ENCODE assay signal across 28 mouse cellular contexts in genomic region chr8:13356681-13357080, GRCm38 (mm10). TPM values are rescaled to one million over a fixed set of nuclear protein-coding genes. Genes with fewer than 3 reads are reported as not detected.
DNase-seq lines count a peak whose midpoint lies in the region; ATAC-seq and TF ChIP-seq lines count a peak whose summit lies in the region.
"Had no signal": no experiment of that assay in that cellular context is flagged by ENCODE, and none has a peak within 500 bp of the region (broad histone marks: within the 10 kb centered on the region; RNA-seq: fewer than 3 reads in every experiment).

No protein-coding gene starts in this region.

- H3K27ac ChIP-seq in heart, adult 2 months = no peak overlapping the region
- no peak overlapping the region for H3K27ac ChIP-seq in liver, embryonic 14.5 days
- H3K27ac ChIP-seq in liver, postnatal 0 days (ENCODE audit: low read depth) = no peak overlapping the region
- H3K27ac ChIP-seq: hindbrain, embryonic 13.5 days; kidney, embryonic 15.5 days; limb, embryonic 12.5 days; liver, embryonic 12.5 days; midbrain, embryonic 13.5 days had no signal

- H3K4me3 ChIP-seq in heart, adult 2 months = no peak overlapping the region
- no peak overlapping the region for H3K4me3 ChIP-seq in liver, embryonic 14.5 days (ENCODE audit: insufficient read depth in 1 of 2, low read depth in 2 of 2, low read length in 2 of 2)
- no peak overlapping the region for H3K4me3 ChIP-seq in liver, postnatal 0 days (ENCODE audit: low read depth, low read length)
- H3K4me3 ChIP-seq: hindbrain, embryonic 13.5 days; kidney, embryonic 15.5 days; limb, embryonic 12.5 days; liver, embryonic 12.5 days; midbrain, embryonic 13.5 days; myocyte had no signal

- H3K9me3 ChIP-seq in liver, embryonic 14.5 days (ENCODE audit: control insufficient read depth, low read length) = no peaks in the 10 kb centered on the region
- H3K9me3 ChIP-seq in liver, postnatal 0 days (ENCODE audit: low read length) = no peaks in the 10 kb centered on the region
- H3K9me3 ChIP-seq: hindbrain, embryonic 13.5 days; kidney, embryonic 15.5 days; midbrain, embryonic 13.5 days had no signal

- 65% methylated on average over 10 of the region's 10 CpGs for WGBS in heart, adult 2 months
- WGBS in liver, embryonic 14.5 days (ENCODE audit: insufficient replicate concordance) = 52% methylated on average over 10 of the region's 10 CpGs
- WGBS in liver, postnatal 0 days (ENCODE audit: insufficient replicate concordance) = 66% methylated on average over 10 of the region's 10 CpGs

- no peak for DNase-seq in heart, adult 2 months
- DNase-seq in heart, postnatal 14 days = no peak
- no peak for DNase-seq in liver, embryonic 14.5 days (ENCODE audit: low read depth in 3 of 3, low spot score in 3 of 3)
- no peak for DNase-seq in liver, postnatal 0 days
- DNase-seq in 416B (ENCODE audit: low read depth) = peak; percentile 68
- DNase-seq in gastrocnemius, postnatal 14 days = peak; percentile 32
- no peak for DNase-seq in spleen, adult 18-20 months
- DNase-seq in frontal cortex, postnatal 25 days (ENCODE audit: low spot score in 2 of 2) = no peak
- DNase-seq: adrenal gland, postnatal 25 days; cerebellum, adult 11-12 months; cerebellum, postnatal 14 days; thymus, postnatal 36 days had no signal

- TF ChIP-seq EP300 in heart, adult 2 months (IDR thresholded peaks at IDR 0.05; ENCODE audit: insufficient read depth, low read depth, low read length) = no peak
- TF ChIP-seq EP300 in liver, embryonic 14.5 days (IDR thresholded peaks at IDR 0.05; ENCODE audit: low read depth) = no peak
- TF ChIP-seq EP300 in liver, postnatal 0 days (IDR thresholded peaks at IDR 0.05; ENCODE audit: low read depth) = no peak

- H3K27me3 ChIP-seq in heart, adult 2 months (ENCODE audit: control insufficient read depth, insufficient read depth, low read length) = no peaks in the 10 kb centered on the region
- no peaks in the 10 kb centered on the region for H3K27me3 ChIP-seq in liver, embryonic 14.5 days (ENCODE audit: control insufficient read depth, insufficient read depth, low read length)
- no peaks in the 10 kb centered on the region for H3K27me3 ChIP-seq in liver, postnatal 0 days (ENCODE audit: insufficient read depth, low read length)
- H3K27me3 ChIP-seq: CH12.LX; hindbrain, embryonic 13.5 days; kidney, embryonic 15.5 days; limb, embryonic 12.5 days; liver, embryonic 12.5 days; midbrain, embryonic 13.5 days had no signal

- TF ChIP-seq CTCF in heart, adult 2 months (IDR thresholded peaks at IDR 0.05) = peak; percentile 30
- peak; percentile 29; the same call in 1 of the 2 replicates for TF ChIP-seq CTCF in liver, embryonic 14.5 days (IDR thresholded peaks at IDR 0.05; ENCODE audit: low read depth)
- no peak for TF ChIP-seq CTCF in liver, postnatal 0 days (IDR thresholded peaks at IDR 0.05; ENCODE audit: low read depth)

- H3K36me3 ChIP-seq in heart, adult 2 months (ENCODE audit: control insufficient read depth, insufficient read depth, low read length) = no peaks in the 10 kb centered on the region
- peaks cover 81% of the 10 kb centered on the region for H3K36me3 ChIP-seq in liver, embryonic 14.5 days (replicated peaks; ENCODE audit: control insufficient read depth, insufficient read depth, low read depth)
- H3K36me3 ChIP-seq in liver, postnatal 0 days (replicated peaks; ENCODE audit: insufficient read depth, low read length) = peaks cover 75% of the 10 kb centered on the region

- no peaks in the 10 kb centered on the region; the same call in 1 of the 2 replicates for H3K4me1 ChIP-seq in heart, adult 2 months (ENCODE audit: control insufficient read depth, insufficient read depth, low read length)
- peaks cover 16 to 30% of the 10 kb centered on the region in 2 experiments for H3K4me1 ChIP-seq in liver, embryonic 14.5 days (replicated peaks; ENCODE audit: control insufficient read depth in 2 of 2, insufficient read depth in 2 of 2, low read length in 1 of 2)
- H3K4me1 ChIP-seq in liver, postnatal 0 days (ENCODE audit: insufficient read depth) = peaks cover 26% of the 10 kb centered on the region
- H3K4me1 ChIP-seq: hindbrain, embryonic 13.5 days; kidney, embryonic 15.5 days; midbrain, embryonic 13.5 days had no signal

- no peak for TF ChIP-seq POLR2A in heart, adult 2 months (IDR thresholded peaks at IDR 0.05; ENCODE audit: insufficient read depth, low read depth, low read length)

- no peak for ATAC-seq in liver, embryonic 14.5 days (ENCODE audit: insufficient read depth)
- ATAC-seq in liver, postnatal 0 days = no peak
- ATAC-seq: liver, embryonic 12.5 days; midbrain, embryonic 13.5 days had no signal

- no peak overlapping the region for H3K9ac ChIP-seq in heart, adult 2 months (ENCODE audit: low read depth, low read length)
- no peak overlapping the region for H3K9ac ChIP-seq in liver, embryonic 14.5 days (replicated peaks)
- no peak overlapping the region for H3K9ac ChIP-seq in liver, postnatal 0 days (replicated peaks)
- H3K9ac ChIP-seq: hindbrain, embryonic 13.5 days; kidney, embryonic 15.5 days; limb, embryonic 12.5 days; liver, embryonic 12.5 days; midbrain, embryonic 13.5 days had no signal

- no peaks in the 10 kb centered on the region for H3K79me2 ChIP-seq in heart, adult 2 months (replicated peaks; ENCODE audit: control insufficient read depth, insufficient read depth, low read length)

- intact Hi-C loops in heart, adult 2 months (cut with DNase I) = no loop called here
- intact Hi-C loops in heart, postnatal 14 days (cut with DNase I) = no loop called here
- intact Hi-C loops in gastrocnemius, postnatal 14 days (cut with DNase I; ENCODE audit: low total_unique reads) = no loop called here

- H3K4me2 ChIP-seq in liver, embryonic 14.5 days (ENCODE audit: low read depth) = no peak overlapping the region
- H3K4me2 ChIP-seq in liver, postnatal 0 days (ENCODE audit: low read depth, low read length) = no peak overlapping the region
- H3K4me2 ChIP-seq: hindbrain, embryonic 13.5 days; kidney, embryonic 15.5 days; limb, embryonic 12.5 days; liver, embryonic 12.5 days; midbrain, embryonic 13.5 days had no signal

RNA-seq across cellular contexts. Expression of gene Tfdp1, which starts 18.1 kb away (rescaled TPM):
- total RNA-seq in heart, adult 2 months (2021) = 10 to 100 TPM; 35.1 to 41.7 TPM
- polyA plus RNA-seq in heart, adult 2 months (2012; rRNA removed) = 19.3 and 40.8 TPM in 2 replicates
- total RNA-seq in heart, postnatal 14 days (2021) = 10 to 100 TPM; 40.4 to 45.5 TPM
- 86.2 and 108 TPM in 2 replicates for polyA plus RNA-seq in liver, embryonic 14.5 days (2012; rRNA removed)
- 90.1 and 107 TPM in 2 replicates for polyA plus RNA-seq in liver, embryonic 14.5 days (2014; fragmentation: Nextera tagmentation; extraction: Ambion mirVana)
- polyA plus RNA-seq in liver, postnatal 0 days (2015; fragmentation: Nextera tagmentation; extraction: Ambion mirVana) = 45.9 and 52.5 TPM in 2 replicates
- 10 to 100 TPM; 38.3 to 39.1 TPM for total RNA-seq in gastrocnemius, postnatal 14 days (2021)

RNA-seq across cellular contexts. Expression of gene Atp4b, which starts 39.9 kb away (rescaled TPM):
- total RNA-seq in heart, adult 2 months (2021) = not detected
- 0.23 and 0.33 TPM in 2 replicates for polyA plus RNA-seq in heart, adult 2 months (2012; rRNA removed)
- not detected for total RNA-seq in heart, postnatal 14 days (2021)
- polyA plus RNA-seq in liver, embryonic 14.5 days (2012; rRNA removed) = not detected in 2 replicates
- polyA plus RNA-seq in liver, embryonic 14.5 days (2014; fragmentation: Nextera tagmentation; extraction: Ambion mirVana) = not detected in 2 replicates
- not detected in 2 replicates for polyA plus RNA-seq in liver, postnatal 0 days (2015; fragmentation: Nextera tagmentation; extraction: Ambion mirVana)
- not detected for total RNA-seq in gastrocnemius, postnatal 14 days (2021)
- total RNA-seq: adrenal gland, postnatal 25 days; CH12.LX; granulocyte monocyte progenitor cell, adult 5-6 weeks; layer of hippocampus, postnatal 14 days; left cerebral cortex, postnatal 10 days; megakaryocyte, adult 5-6 weeks had no signal
- polyA plus RNA-seq: forebrain, embryonic 11.5 days; heart, embryonic 16.5 days; hindbrain, embryonic 13.5 days; intestine, embryonic 14.5 days; kidney, embryonic 15.5 days; limb, embryonic 12.5 days; liver, embryonic 12.5 days; lung, embryonic 16.5 days; midbrain, embryonic 13.5 days; myocyte; neural tube, embryonic 14.5 days had no signal

RNA-seq across cellular contexts. Expression of gene Grk1, which starts 48.2 kb away (rescaled TPM):
- under 1 TPM; 0.05 TPM for total RNA-seq in heart, adult 2 months (2021)
- not detected in 2 replicates for polyA plus RNA-seq in heart, adult 2 months (2012; rRNA removed)
- under 1 TPM; 0.02 to 0.05 TPM for total RNA-seq in heart, postnatal 14 days (2021)
- 0.01 and 0.02 TPM in 2 replicates for polyA plus RNA-seq in liver, embryonic 14.5 days (2012; rRNA removed)
- 0.04 TPM in 1 of 2 replicates, not detected in the other for polyA plus RNA-seq in liver, embryonic 14.5 days (2014; fragmentation: Nextera tagmentation; extraction: Ambion mirVana)
- polyA plus RNA-seq in liver, postnatal 0 days (2015; fragmentation: Nextera tagmentation; extraction: Ambion mirVana) = not detected in 2 replicates
- total RNA-seq in gastrocnemius, postnatal 14 days (2021) = under 1 TPM in 1 of 2 experiments, not detected in 1; 0.02 TPM
- total RNA-seq: adrenal gland, postnatal 25 days; CH12.LX; granulocyte monocyte progenitor cell, adult 5-6 weeks; layer of hippocampus, postnatal 14 days had no signal
- polyA plus RNA-seq: hindbrain, embryonic 13.5 days; intestine, embryonic 14.5 days; kidney, embryonic 15.5 days; liver, embryonic 12.5 days; lung, embryonic 16.5 days; neural tube, embryonic 14.5 days had no signal

Comparison
In these comparisons a context has a peak if more than half of its experiments do, and no peak if none do; other contexts are left out.
1. DNase-seq: peak in 416B (single experiment) and gastrocnemius, postnatal 14 days (single experiment); none in heart, adult 2 months (0 of 2), heart, postnatal 14 days (0 of 2), liver, embryonic 14.5 days (0 of 3), liver, postnatal 0 days (single experiment), spleen, adult 18-20 months (0 of 2) and frontal cortex, postnatal 25 days (0 of 2).